Mouse (Mus musculus) c-Kit-negative CD71-positive TER-119-positive erythroid progenitor cells, embryonic 14.5 days (primary cell): Measurements from ENCODE around the gene Umodl1.

Experiments used
- DNase-seq: peaks from one replicate; pipeline ENCODE4 v3.0.0-alpha.2; 2013; ENCODE audit warnings: low read depth, low spot score

Umodl1 gene

GRCm38 (mm10) chr17:30954340-30954739 lies at the start of gene Umodl1:
Gene Umodl1 (plus strand): TSS chr17:30954640.
- DNase-seq, result no peak

DNA sequence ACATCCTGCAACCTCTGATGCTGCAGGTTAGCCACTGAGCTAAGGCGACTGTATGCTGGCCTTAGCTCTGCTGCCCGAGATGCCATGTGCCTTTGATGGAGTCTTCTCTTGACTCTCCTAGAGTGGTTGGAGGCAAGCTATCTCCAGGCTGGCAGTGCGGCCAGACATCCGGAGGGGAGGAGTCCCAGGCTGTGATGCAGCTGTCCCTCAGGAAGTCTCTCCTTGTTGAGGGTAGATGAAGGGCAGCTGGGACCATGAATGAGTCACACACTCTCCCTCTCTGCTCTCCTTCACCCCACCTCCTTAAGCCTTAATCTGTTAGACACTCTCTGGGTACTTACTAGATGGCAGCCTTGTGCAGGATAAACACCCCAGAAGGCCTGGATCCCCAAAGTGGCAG lies 46.9 kb upstream of the Umodl1 start:
- DNase-seq, result no peak

- no peak for DNase-seq
Observed at GRCm38 (mm10) chr17:30910866-30911731, 43.3 kb upstream of the Umodl1 start.

- DNase-seq, result no peak
Observed at GRCm38 (mm10) chr17:30911732-30912088, 42.7 kb upstream of the Umodl1 start.

GRCm38 (mm10) chr17:30912536-30912935 lies 41.9 kb upstream of the Umodl1 start:
- DNase-seq, result no peak

- no peak for DNase-seq
Observed at GRCm38 (mm10) chr17:30914264-30914663, 40.2 kb upstream of the Umodl1 start.

GRCm38 (mm10) chr17:30923566-30923965 lies 30.9 kb upstream of the Umodl1 start:
- DNase-seq, result no peak

- DNase-seq, result no peak
Observed at GRCm38 (mm10) chr17:30930827-30931226, 23.6 kb upstream of the Umodl1 start.

DNA sequence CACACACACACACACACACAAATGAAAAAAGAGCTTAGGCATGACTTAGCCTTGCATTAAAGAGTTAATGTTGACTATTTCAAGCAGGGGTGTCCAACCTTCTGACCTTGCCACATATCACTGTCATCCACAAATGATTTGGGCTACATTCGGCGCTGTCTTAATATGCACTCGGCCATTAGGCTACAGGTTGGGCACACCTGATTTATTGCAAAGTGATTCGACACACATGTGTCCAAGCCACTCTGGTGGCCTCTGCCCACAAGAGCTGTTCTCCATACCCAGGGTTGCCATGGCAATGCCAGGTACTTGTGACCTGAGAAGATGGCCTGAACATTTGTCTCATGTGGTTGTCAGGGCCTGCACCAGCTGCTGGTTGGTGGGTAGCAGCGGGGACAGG lies 21.6 kb upstream of the Umodl1 start:
- DNase-seq, result no peak

GRCm38 (mm10) chr17:30935301-30935700 lies 19.1 kb upstream of the Umodl1 start:
- DNase-seq, result no peak

GRCm38 (mm10) chr17:30938554-30938953 lies 15.9 kb upstream of the Umodl1 start:
- DNase-seq, result no peak

DNA sequence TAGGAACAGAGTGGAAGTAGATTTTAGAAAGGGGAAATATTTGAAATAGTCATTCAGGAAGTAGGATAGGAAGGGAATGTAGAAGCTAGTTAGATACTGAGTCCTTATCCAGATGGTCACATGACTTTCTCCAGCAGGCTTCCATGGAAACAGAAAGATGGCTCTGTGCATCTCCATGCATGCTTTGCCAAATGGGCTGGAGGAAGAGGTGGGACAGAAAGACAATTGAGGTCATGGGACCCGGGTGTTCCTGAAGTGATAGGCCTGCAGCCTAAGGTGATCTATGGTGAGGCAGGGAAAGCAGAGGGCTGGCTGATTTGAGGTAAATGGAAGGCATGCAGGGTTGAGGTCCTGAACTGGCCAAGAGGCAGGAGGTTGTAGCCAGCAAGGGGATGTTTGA lies 6.1 kb upstream of the Umodl1 start:
- no peak for DNase-seq

- peak; percentile 15 for DNase-seq
Observed at GRCm38 (mm10) chr17:30950780-30951179, 3.7 kb upstream of the Umodl1 start.

- no peak for DNase-seq
Observed at GRCm38 (mm10) chr17:30951600-30951999, 2.8 kb upstream of the Umodl1 start.

GRCm38 (mm10) chr17:30961936-30962592 lies 7.6 kb downstream of the Umodl1 start:
- no peak for DNase-seq

- DNase-seq, result no peak
Observed at GRCm38 (mm10) chr17:30962880-30963279, 8.4 kb downstream of the Umodl1 start.

GRCm38 (mm10) chr17:30969983-30970382 lies 15.5 kb downstream of the Umodl1 start:
- DNase-seq, result no peak

DNA sequence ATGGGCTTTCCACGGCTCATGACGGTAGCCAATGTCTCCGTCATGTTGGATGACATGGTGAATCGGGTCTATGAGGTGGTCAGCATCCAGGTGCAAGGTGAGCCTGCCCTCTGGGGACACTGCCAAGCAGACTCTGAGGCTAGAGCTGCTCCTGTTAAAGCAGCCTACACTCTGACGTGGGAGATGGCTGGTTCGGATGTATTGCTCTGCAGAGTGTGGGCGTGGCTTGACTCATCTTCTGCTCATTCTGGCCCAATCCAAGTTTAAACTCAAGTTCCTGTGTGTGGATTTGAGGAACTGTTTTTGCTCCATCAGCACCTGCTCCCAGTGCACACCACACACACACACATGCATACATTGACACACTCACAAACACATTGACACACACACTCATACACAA lies 17.4 kb downstream of the Umodl1 start:
- no peak for DNase-seq

- DNase-seq, result no peak
Observed at GRCm38 (mm10) chr17:30973332-30973731, 18.9 kb downstream of the Umodl1 start.

- no peak for DNase-seq
Observed at GRCm38 (mm10) chr17:30977290-30977689, 22.9 kb downstream of the Umodl1 start.

GRCm38 (mm10) chr17:30978556-30978955 lies 24.1 kb downstream of the Umodl1 start:
- no peak for DNase-seq

DNA sequence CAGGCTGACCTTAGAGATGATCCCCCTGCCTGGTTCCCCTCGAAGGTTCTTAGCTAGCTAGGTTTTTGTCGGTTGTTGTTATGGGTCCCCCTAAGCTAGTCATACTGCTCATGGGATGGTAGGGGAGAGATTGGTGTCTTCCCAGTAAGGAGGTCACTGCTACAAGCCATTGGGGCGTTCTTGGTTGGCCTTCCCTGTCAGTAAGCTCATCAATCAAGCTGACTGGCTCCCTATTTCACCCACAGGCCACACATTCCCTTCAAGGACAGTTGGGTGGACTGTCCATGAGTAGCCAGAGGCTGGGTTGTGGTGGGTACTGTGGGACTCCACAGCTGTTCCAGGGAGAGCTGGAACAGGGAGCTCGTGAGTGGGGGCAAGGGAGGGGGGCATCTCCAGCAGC lies 29.1 kb downstream of the Umodl1 start:
- DNase-seq, result no peak

DNA sequence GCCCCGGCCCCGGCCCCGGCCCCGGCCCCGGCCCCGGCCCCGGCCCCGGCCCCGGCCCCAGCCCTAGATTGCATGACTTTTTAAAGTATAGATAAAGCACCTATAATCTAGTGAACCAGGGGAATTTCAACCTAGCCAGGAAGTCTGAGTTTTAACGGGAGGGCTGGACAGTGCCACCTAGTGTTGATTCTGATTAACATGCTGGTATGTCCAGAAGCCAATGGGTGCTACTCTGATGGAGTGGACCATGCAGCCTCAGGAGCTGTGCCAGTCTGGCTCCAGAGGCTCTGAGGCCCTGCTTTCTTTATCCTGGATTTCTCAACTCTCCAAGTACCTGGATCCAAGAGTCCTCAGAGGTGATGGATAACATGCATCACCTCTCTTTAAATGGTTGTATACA lies 35.8 kb downstream of the Umodl1 start:
- DNase-seq, result no peak
